In genomic region chr1:50948575-50948974, GRCm38 (mm10) we compare ENCODE assay signal across 22 mouse cellular contexts. TPM values are rescaled to one million over a fixed set of nuclear protein-coding genes. Genes with fewer than 3 reads are reported as not detected.
"Had no signal": no experiment of that assay in that cellular context is flagged by ENCODE, and none has a peak within 500 bp of the region (broad histone marks: within the 10 kb centered on the region; RNA-seq: fewer than 3 reads in every experiment).

No protein-coding gene starts in this region.

- H3K9ac ChIP-seq: lung, embryonic 14.5 days; midbrain, embryonic 12.5 days; neural tube, embryonic 13.5 days; neural tube, embryonic 15.5 days; stomach, embryonic 15.5 days had no signal

- H3K36me3 ChIP-seq: midbrain, embryonic 10.5 days; midbrain, embryonic 12.5 days; stomach, embryonic 15.5 days had no signal

- H3K27me3 ChIP-seq: midbrain, embryonic 12.5 days; neural tube, embryonic 13.5 days; neural tube, embryonic 15.5 days; stomach, embryonic 15.5 days had no signal

- ATAC-seq: midbrain, embryonic 16.5 days had no signal

- H3K27ac ChIP-seq: midbrain, embryonic 10.5 days; midbrain, embryonic 12.5 days; neural tube, embryonic 13.5 days; neural tube, embryonic 15.5 days; stomach, embryonic 15.5 days; stomach, postnatal 0 days had no signal

- DNase-seq: lung, adult 18-20 months; lung, embryonic 14.5 days; lung, postnatal 10 days; lung, postnatal 4 days; midbrain, embryonic 14.5 days; retina, postnatal 1 day; right cerebral cortex, adult 18-20 months; right cerebral cortex, postnatal 25 days; right cerebral cortex, postnatal 4 days; thymus, adult 2 months; thymus, postnatal 25 days; thymus, postnatal 4 days had no signal

- H3K4me3 ChIP-seq: midbrain, embryonic 10.5 days; midbrain, embryonic 12.5 days; myocyte; neural tube, embryonic 13.5 days; neural tube, embryonic 15.5 days; stomach, embryonic 15.5 days had no signal

- H3K4me1 ChIP-seq: midbrain, embryonic 10.5 days; midbrain, embryonic 12.5 days; neural tube, embryonic 13.5 days; neural tube, embryonic 15.5 days; stomach, embryonic 15.5 days had no signal

RNA-seq across cellular contexts. Expression of gene Tmeff2, which starts 48.1 kb away (rescaled TPM):
- total RNA-seq: megakaryocyte, adult 5-6 weeks; megakaryocyte-erythroid progenitor cell, adult 5-6 weeks had no signal
